Mouse (Mus musculus) bone marrow, adult 2 months (tissue): ENCODE measurements at regions not wholly inside any gene's neighbourhood (a gene's known extent, or its start where the extent isn't known, plus 50 kb on each side); places are given as distances from the start of the nearest gene placed in this dataset.

Source experiments
- CTCF ChIP-seq: fragments of 200-500 bp; IDR thresholded peaks from 2 replicates; pipeline ENCODE4 v1.5.1; 2011; ENCODE audit warnings: low read length, control low read depth; ENCODE audit not compliant: control insufficient read depth, insufficient read depth
- POLR2A ChIP-seq: fragments of 200-500 bp; IDR thresholded peaks from 2 replicates; pipeline ENCODE4 v1.6.1; 2011; ENCODE audit warnings: low read depth, mild to moderate bottlenecking, control low read depth, low read length, borderline replicate concordance; ENCODE audit not compliant: control insufficient read depth

- TF ChIP-seq CTCF (no peak), POLR2A (no peak)
Observed at GRCm38 (mm10) chr9:79173036-79173435, 545.6 kb downstream of the Col12a1 start.
